Mouse (Mus musculus): ENCODE results near the gene Soga1. TPM values are rescaled to one million over a fixed set of nuclear protein-coding genes. Genes with fewer than 3 reads are reported as not detected.

Gene Soga1
- polyA plus RNA-seq (2015; fragmentation: Nextera tagmentation; extraction: Ambion mirVana), result 3.2 and 4.2 TPM in 2 replicates

DNA sequence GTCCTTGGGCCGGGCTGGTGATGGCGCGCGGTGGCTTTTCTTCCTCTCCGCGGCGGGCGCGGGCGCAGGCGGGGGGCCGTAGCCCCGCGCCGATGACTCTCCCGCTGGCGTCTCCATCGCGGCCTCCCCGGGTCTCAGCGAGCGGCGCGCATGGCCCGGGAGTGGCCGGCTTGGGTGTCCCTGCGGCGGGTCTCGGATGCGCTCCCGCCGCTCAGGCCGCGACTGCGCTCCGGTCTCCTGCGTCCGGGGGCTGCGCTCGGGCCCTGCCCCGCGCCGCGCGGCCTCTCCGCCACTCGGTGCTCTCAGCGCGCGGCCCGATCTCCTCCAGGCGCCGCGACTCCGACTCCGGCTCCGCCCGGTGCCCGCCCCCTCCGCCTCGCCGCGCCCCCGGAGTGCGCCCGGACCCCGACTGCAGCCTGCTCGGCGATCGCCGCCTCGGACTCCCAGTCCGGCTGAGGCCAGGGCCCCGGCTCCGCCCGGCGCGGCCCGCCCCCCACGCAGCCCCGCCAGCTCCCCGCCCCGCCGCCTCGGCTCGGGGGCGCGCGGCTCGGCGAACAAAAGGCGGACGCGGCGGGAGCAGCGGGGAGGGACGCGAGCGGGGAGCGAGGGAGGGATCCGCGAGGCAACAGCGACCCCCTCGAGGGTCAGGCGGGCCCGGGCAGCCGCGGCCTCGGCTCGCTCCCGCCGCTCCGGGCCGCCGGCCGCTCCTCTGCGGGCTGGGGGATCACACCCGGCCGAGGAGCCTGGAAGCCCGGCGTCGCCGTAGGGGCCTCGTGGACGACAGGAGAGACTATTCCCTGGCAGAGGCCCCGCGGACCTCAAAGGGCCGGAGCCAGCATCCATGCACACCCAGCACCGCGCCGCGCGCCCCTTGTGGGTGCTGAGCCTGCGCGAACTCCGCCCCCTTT, at the start of gene Soga1:
Gene Soga1, minus strand, starts transcription at position 462 of the 908 bp plus-strand sequence.

DNA sequence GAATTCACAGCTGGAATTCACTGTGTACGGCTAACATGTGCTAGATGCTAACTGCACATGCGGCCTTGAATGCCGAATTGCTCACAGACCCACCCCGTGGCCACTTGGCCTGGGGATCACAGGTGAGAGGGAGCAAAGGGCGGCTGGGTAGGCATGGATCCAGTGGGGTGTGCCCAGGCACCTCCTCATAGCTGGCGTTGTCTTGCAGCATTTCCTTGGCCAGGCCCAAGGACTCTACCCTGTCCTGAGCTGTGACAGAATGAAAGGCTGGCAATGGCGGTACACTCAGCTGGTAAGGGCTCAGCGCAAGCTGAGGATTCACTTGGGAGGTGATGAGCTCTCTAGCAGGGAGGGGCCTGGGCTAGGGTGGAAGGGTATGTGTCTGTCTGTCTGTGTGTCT, 7.7 kb upstream of the Soga1 start, which contains the start of gene Tldc2:
Gene Tldc2, plus strand, starts transcription at position 260 of the 400 bp plus-strand sequence.

DNA sequence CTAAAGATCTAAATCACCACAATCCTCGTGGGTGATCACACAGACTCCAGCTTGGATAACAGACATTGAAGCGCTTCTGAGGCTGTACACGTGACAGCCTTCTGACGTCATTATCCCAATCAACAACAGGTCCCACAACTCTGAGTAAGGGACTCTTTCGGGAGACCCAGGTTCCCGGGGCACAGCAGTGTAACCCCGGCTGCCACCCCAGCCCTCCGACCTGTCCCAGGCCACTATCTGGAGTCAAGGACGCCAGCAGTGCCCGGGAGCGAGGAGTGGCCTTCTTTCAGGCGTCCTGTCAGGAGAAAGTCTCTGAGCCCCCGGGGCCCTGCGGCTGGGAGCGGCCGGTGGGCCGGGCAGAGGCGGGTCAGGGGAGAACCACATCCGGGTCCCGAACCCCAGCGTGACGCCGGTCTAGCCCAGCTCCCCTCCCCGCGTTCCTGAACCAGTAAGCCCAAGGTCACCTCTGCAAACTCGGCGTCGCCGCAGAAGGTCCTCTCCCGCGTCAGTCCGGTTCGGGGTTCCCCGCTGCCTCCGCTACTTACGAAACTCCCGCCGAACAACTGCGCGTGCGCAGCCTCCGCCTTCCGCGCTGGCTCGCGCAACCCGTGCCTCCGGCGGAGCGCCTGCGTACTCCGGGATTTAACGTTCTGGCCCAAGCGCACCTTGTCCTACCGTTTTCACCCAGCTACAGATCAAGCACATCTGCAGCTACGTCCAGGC, 72.4 kb downstream of the Soga1 start, which contains the start of gene Dsn1:
Gene Dsn1, minus strand, starts transcription at position 644 of the 723 bp plus-strand sequence.

DNA sequence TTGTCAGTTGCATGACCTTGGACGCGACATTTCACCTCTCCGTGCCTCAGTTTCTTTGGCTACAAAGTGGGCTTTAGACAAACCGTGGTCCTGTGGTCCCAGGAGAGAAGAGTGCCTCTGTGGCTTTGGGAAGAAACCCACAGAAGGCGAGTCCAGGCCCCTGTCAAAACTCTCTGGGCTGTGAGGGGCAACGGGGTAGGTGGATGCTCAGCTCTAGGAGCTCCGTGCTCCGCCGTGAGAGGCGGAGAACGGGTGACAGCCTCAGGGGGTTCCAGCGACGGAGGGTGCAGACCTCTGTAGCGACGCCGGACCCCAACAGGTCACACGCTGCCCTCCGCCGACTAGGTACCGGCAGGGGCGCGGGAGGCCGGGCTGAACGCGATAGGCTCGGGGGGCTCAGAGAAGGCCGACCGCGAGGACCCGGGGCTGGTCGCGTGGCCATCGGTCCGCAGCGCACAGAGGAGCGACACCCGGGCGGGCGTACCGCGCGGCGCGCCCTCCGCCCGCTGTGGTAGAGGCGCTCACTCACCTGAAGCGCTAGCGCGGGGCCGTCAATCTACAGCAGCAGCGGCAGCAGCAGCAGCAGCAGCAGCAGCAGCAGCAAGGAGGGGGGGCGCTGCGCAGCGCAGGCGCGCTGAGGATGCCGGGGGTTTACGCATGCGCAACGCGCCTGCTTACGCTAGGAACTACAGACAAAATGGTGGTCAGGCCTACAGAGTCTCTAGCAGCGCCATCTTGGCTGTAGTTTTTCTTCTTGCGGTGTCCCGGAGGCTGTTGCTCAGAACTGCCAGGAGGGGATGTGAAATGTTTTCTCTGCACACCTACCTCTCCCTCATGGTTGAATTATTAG, 87.4 kb downstream of the Soga1 start, which contains the start of gene Ndrg3:
Gene Ndrg3, minus strand, starts transcription at position 587 of the 850 bp plus-strand sequence.

Other genes with a start within 250 kb of the Soga1 start
- 7.1 and 8.3 TPM in 2 replicates for gene Tgif2, start 239.2 kb downstream of the Soga1 start, polyA plus RNA-seq (2015; fragmentation: Nextera tagmentation; extraction: Ambion mirVana)
- gene 4930518I15Rik, start 221.3 kb downstream of the Soga1 start, polyA plus RNA-seq (2015; fragmentation: Nextera tagmentation; extraction: Ambion mirVana), result 5.1 and 6.1 TPM in 2 replicates
- 158 and 189 TPM in 2 replicates for gene Rab5if, start 216.1 kb downstream of the Soga1 start, polyA plus RNA-seq (2015; fragmentation: Nextera tagmentation; extraction: Ambion mirVana)
- 0.08 and 0.20 TPM in 2 replicates for gene Sla2, start 192.1 kb downstream of the Soga1 start, polyA plus RNA-seq (2015; fragmentation: Nextera tagmentation; extraction: Ambion mirVana)
- gene Ndrg3, start 87.2 kb downstream of the Soga1 start, polyA plus RNA-seq (2015; fragmentation: Nextera tagmentation; extraction: Ambion mirVana), result 180 and 188 TPM in 2 replicates
- gene Dsn1, start 72.1 kb downstream of the Soga1 start, polyA plus RNA-seq (2015; fragmentation: Nextera tagmentation; extraction: Ambion mirVana), result 6.7 TPM in 2 replicates
- gene Tldc2, start 7.8 kb upstream of the Soga1 start, polyA plus RNA-seq (2015; fragmentation: Nextera tagmentation; extraction: Ambion mirVana), result 0.36 and 0.41 TPM in 2 replicates
- 11.5 and 13.9 TPM in 2 replicates for gene Samhd1, start 56.0 kb upstream of the Soga1 start, polyA plus RNA-seq (2015; fragmentation: Nextera tagmentation; extraction: Ambion mirVana)
- 4.0 and 5.4 TPM in 2 replicates for gene Rbl1, start 125.3 kb upstream of the Soga1 start, polyA plus RNA-seq (2015; fragmentation: Nextera tagmentation; extraction: Ambion mirVana)
- gene Rpn2, start 199.8 kb upstream of the Soga1 start, polyA plus RNA-seq (2015; fragmentation: Nextera tagmentation; extraction: Ambion mirVana), result 187 and 193 TPM in 2 replicates
- 0.35 and 0.42 TPM in 2 replicates for gene Mroh8, start 200.3 kb upstream of the Soga1 start, polyA plus RNA-seq (2015; fragmentation: Nextera tagmentation; extraction: Ambion mirVana)